Mouse (Mus musculus) intestine, postnatal 0 days (tissue): ENCODE data around the gene Acrbp. TPM values are rescaled to one million over a fixed set of nuclear protein-coding genes. Genes with fewer than 3 reads are reported as not detected.

Experiments used
- ATAC-seq: fragments of 200-750 bp; cut with Nextera tagmentation; 2 replicates; pipeline ENCODE4 v1.8.0; 2017; ENCODE audit warnings: mild to moderate bottlenecking, moderate TSS enrichment, moderate library complexity
- H3K27ac ChIP-seq: fragments of 300-500 bp; sonication (generic); 2 replicates; pipeline ENCODE4 v1.5.1; 2014; ENCODE audit warnings: mild to moderate bottlenecking, low read depth, low read length, moderate library complexity
- H3K27me3 ChIP-seq: fragments of 300-500 bp; sonication (generic); replicated peaks from 2 replicates; pipeline ENCODE4 v1.6.1; 2014; ENCODE audit warnings: low read length, mixed read lengths; ENCODE audit not compliant: control insufficient read depth, insufficient read depth
- H3K36me3 ChIP-seq: fragments of 300-500 bp; sonication (generic); 2 replicates; pipeline ENCODE4 v1.6.1; 2014; ENCODE audit warnings: mild to moderate bottlenecking, moderate library complexity; ENCODE audit not compliant: control insufficient read depth, insufficient read depth
- H3K4me1 ChIP-seq: fragments of 300-500 bp; sonication (generic); replicated peaks from 2 replicates; pipeline ENCODE4 v1.6.1; 2014; ENCODE audit warnings: antibody characterized with exemption, low read length, mixed read lengths; ENCODE audit not compliant: control insufficient read depth, insufficient read depth
- H3K4me2 ChIP-seq: fragments of 300-500 bp; sonication (generic); replicated peaks from 2 replicates; pipeline ENCODE4 v1.6.1; 2014; ENCODE audit warnings: low read depth, mild to moderate bottlenecking, moderate library complexity
- H3K4me3 ChIP-seq: fragments of 300-500 bp; sonication (generic); 2 replicates; pipeline ENCODE4 v1.5.1; 2014; ENCODE audit warnings: low read depth, low read length
- H3K9ac ChIP-seq: fragments of 300-500 bp; sonication (generic); 2 replicates; pipeline ENCODE4 v1.6.1; 2014; ENCODE audit warnings: mild to moderate bottlenecking, low read depth, low read length
- H3K9me3 ChIP-seq: fragments of 300-500 bp; sonication (generic); 2 replicates; pipeline ENCODE4 v1.6.1; 2016; ENCODE audit warnings: mixed run types; ENCODE audit not compliant: control insufficient read depth
- CTCF ChIP-seq: sonication (generic); IDR thresholded peaks from 2 replicates; pipeline ENCODE4 v1.5.1; 2016; ENCODE audit warnings: low read depth, mild to moderate bottlenecking, control low read depth, antibody characterized with exemption, moderate library complexity
- WGBS: fragments of 180-500 bp; shearing (Covaris S2); extraction: QIAGEN DNeasy Blood & Tissue Kit; methylation state at CpG from one replicate; pipeline ENCODE4 v1.1.7; 2014; 5-methylcytosine and 5-hydroxymethylcytosine counted together
- polyA plus RNA-seq: library from polyadenylated mRNA; unstranded; fragments of >200 nt; fragmentation: Nextera tagmentation; extraction: Ambion mirVana; gene quantifications from 2 replicates; pipeline ENCODE4 v1.2.1, GENCODE M21; 2015

The Acrbp gene
- polyA plus RNA-seq, 1 experiment from 2014 or later = 3.1 TPM

- H3K4me2 ChIP-seq = peak overlapping the region; percentile 45; the same call in 1 of the 2 replicates
- H3K36me3 ChIP-seq = no peaks in the 10 kb centered on the region
- no peak overlapping the region for H3K4me3 ChIP-seq
- no peak for ATAC-seq
- TF ChIP-seq CTCF = no peak
- H3K27me3 ChIP-seq = no peaks in the 10 kb centered on the region
- peak overlapping the region; percentile 66 for H3K27ac ChIP-seq
- H3K9me3 ChIP-seq = no peaks in the 10 kb centered on the region
- H3K4me1 ChIP-seq = 0 out of 2 replicates have a peak, but pooled peaks cover 4% of the 10 kb centered on the region
- no peak overlapping the region for H3K9ac ChIP-seq
- WGBS = 25% methylated on average over 2 of the region's 2 CpGs
Measured at GRCm38 (mm10) chr6:125071896-125072279, 22.4 kb downstream of the Acrbp start.

GRCm38 (mm10) chr6:125073825-125074224 lies 24.3 kb downstream of the Acrbp start:
- no peak overlapping the region for H3K4me3 ChIP-seq
- no peaks in the 10 kb centered on the region for H3K27me3 ChIP-seq
- no peak overlapping the region for H3K4me2 ChIP-seq
- no peak for TF ChIP-seq CTCF
- H3K27ac ChIP-seq = 0 out of 2 replicates have a peak overlapping the region, but pooled peaks have one; percentile 15
- no peaks in the 10 kb centered on the region for H3K9me3 ChIP-seq
- H3K9ac ChIP-seq = no peak overlapping the region
- WGBS = 44% methylated on average over 8 of the region's 8 CpGs
- ATAC-seq = 0 out of 2 replicates have a peak, but pooled peaks have one; percentile 8
- no peaks in the 10 kb centered on the region for H3K36me3 ChIP-seq
- 0 out of 2 replicates have a peak, but pooled peaks cover 4% of the 10 kb centered on the region for H3K4me1 ChIP-seq

- Histone ChIP-seq H3K27ac (peak overlapping the region; percentile 30; the same call in 1 of the 2 replicates), H3K4me3 (peak overlapping the region; percentile 34), H3K36me3 (peaks cover 13% of the 10 kb centered on the region; the same call in 1 of the 2 replicates), H3K4me1 (peaks cover 8% of the 10 kb centered on the region; the same call in 1 of the 2 replicates), H3K4me2 (peak overlapping the region; percentile 66), H3K9me3 (no peaks in the 10 kb centered on the region), H3K9ac (no peak overlapping the region), H3K27me3 (no peaks in the 10 kb centered on the region)
- 32% methylated on average over 25 of the region's 25 CpGs for WGBS
- peak; percentile 15 for ATAC-seq
- no peak for TF ChIP-seq CTCF
Measured at GRCm38 (mm10) chr6:125081394-125081793, 31.9 kb downstream of the Acrbp start.

DNA sequence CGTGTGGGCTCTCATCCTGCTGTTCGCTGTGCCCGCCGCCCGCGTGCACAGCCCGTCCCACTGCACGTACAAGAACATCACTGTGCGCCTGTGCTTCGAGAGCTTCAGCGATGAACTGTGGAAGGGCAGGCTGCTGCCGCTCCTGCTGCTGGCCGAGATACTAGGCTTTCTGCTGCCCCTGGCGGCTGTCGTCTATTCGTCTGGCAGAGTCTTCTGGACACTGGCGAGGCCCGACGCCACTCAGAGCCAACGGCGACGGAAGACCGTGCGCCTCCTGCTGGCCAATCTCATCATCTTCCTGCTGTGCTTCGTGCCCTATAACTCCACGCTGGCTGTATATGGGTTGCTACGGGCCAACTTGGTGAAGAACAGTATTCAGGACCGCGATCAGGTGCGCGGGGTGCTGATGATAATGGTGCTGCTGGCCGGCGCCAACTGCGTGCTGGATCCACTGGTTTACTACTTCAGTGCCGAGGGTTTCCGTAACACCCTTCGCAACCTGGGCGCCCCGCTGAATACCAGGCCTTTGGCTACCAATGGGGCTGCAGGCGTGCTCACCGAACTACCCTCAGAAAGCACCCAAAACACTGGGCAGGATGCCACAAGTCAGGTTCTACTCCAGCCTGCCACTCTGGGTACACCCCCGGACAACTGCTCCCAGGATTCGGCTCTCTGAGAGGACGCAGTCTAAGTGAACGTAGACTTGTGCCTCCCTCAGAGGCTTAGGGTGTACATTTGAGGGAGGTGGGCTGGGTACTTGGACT lies 32.5 kb downstream of the Acrbp start:
- ATAC-seq = peak; percentile 84
- Histone ChIP-seq H3K27me3 (no peaks in the 10 kb centered on the region), H3K4me1 (peaks cover 8% of the 10 kb centered on the region; the same call in 1 of the 2 replicates), H3K4me2 (peak overlapping the region; percentile 66), H3K4me3 (peak overlapping the region; percentile 34), H3K27ac (peak overlapping the region; percentile 30; the same call in 1 of the 2 replicates), H3K36me3 (peaks cover 13% of the 10 kb centered on the region; the same call in 1 of the 2 replicates), H3K9ac (no peak overlapping the region), H3K9me3 (no peaks in the 10 kb centered on the region)
- peak; percentile 98 for TF ChIP-seq CTCF
- WGBS = 26% methylated on average over 45 of the region's 45 CpGs

DNA sequence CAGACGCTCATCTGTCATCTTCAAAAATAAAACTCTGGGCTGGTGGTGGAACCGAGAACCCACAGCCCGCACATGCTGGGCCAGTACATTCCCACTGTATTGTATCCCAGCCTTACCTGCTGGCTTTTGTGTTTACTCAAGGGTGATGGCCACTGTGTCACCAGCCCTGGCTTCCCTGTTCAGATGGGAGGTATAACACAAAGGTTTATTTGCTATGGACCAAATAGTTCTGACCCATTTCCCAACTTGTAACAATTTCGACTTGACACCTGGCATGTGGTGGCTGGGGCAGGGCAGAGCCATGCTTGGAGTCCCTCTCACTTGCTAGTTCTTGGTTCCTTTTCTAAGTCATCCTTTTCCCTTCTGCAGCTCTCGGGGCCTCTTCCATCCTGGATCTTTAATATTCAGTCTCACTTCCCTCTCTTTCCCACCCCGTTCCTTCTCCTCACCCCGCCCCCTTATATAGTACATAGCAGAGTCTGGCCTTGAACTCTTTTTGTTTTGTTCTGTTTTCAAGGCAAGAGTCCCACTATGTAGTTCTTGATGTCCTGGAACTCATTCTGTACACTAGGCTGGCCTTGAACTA lies 33.4 kb downstream of the Acrbp start:
- Histone ChIP-seq H3K4me3 (no peak overlapping the region), H3K9me3 (no peaks in the 10 kb centered on the region), H3K4me1 (peaks cover 8% of the 10 kb centered on the region; the same call in 1 of the 2 replicates), H3K27me3 (no peaks in the 10 kb centered on the region), H3K9ac (no peak overlapping the region), H3K4me2 (no peak overlapping the region), H3K36me3 (peaks cover 13% of the 10 kb centered on the region; the same call in 1 of the 2 replicates), H3K27ac (no peak overlapping the region)
- TF ChIP-seq CTCF = no peak
- WGBS = 84% methylated on average over 7 of the region's 7 CpGs
- ATAC-seq = no peak

DNA sequence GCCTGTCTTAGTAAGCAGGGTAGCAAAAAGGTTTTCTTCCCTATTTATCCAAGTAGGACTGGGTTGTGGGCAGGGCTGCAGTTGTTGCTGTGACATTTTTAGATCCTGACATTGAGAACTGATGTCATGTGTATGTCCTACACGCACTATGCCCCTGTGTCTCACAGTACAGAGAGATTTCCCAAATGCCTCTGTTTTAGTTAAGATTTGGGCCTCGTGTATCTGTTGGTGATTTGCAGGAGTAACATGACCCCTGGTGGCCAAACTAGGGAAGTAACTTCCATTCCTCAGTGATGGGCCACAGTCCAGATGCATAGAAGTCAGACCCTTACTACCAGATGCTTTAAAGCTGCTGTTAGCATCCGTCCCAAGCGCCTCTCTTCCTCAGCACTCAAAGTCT lies 34.9 kb downstream of the Acrbp start:
- Histone ChIP-seq H3K27ac (no peak overlapping the region), H3K9me3 (no peaks in the 10 kb centered on the region), H3K4me3 (no peak overlapping the region), H3K4me1 (peaks cover 12% of the 10 kb centered on the region; the same call in 1 of the 2 replicates), H3K9ac (no peak overlapping the region), H3K4me2 (no peak overlapping the region), H3K27me3 (no peaks in the 10 kb centered on the region), H3K36me3 (peaks cover 13% of the 10 kb centered on the region; the same call in 1 of the 2 replicates)
- ATAC-seq = no peak
- 8% methylated on average over 4 of the region's 4 CpGs for WGBS
- peak; percentile 94 for TF ChIP-seq CTCF
